Mouse (Mus musculus) kidney, embryonic 14.5 days (tissue): ENCODE data around the gene Washc3. TPM values are rescaled to one million over a fixed set of nuclear protein-coding genes. Genes with fewer than 3 reads are reported as not detected.

ENCODE experiments used
- ATAC-seq: fragments of 200-750 bp; cut with Nextera tagmentation; 2 replicates; pipeline ENCODE4 v1.8.0; 2017; ENCODE audit warnings: moderate number of reproducible peaks, mild to moderate bottlenecking, moderate TSS enrichment, moderate library complexity; ENCODE audit not compliant: low FRiP score, low TSS enrichment
- H3K27ac ChIP-seq: fragments of 300-500 bp; sonication (generic); 2 replicates; pipeline ENCODE4 v1.5.1; 2014; ENCODE audit warnings: low read depth, mild to moderate bottlenecking, low read length, moderate library complexity, mixed read lengths
- H3K27me3 ChIP-seq: fragments of 300-500 bp; sonication (generic); 2 replicates; pipeline ENCODE4 v1.6.1; 2014; ENCODE audit warnings: mild to moderate bottlenecking, low read length; ENCODE audit not compliant: control insufficient read depth, insufficient read depth
- H3K36me3 ChIP-seq: fragments of 300-500 bp; sonication (generic); 2 replicates; pipeline ENCODE4 v1.6.1; 2014; ENCODE audit warnings: low read length, mixed read lengths; ENCODE audit not compliant: control insufficient read depth, insufficient read depth
- H3K4me1 ChIP-seq: fragments of 300-500 bp; sonication (generic); 2 replicates; pipeline ENCODE4 v1.6.1; 2014; ENCODE audit warnings: low read length, mixed read lengths; ENCODE audit not compliant: control insufficient read depth, insufficient read depth
- H3K4me2 ChIP-seq: fragments of 300-500 bp; sonication (generic); replicated peaks from 2 replicates; pipeline ENCODE4 v1.6.1; 2014; ENCODE audit warnings: low read depth, mild to moderate bottlenecking, low read length
- H3K4me3 ChIP-seq: fragments of 300-500 bp; sonication (generic); 2 replicates; pipeline ENCODE4 v1.5.1; 2014; ENCODE audit warnings: mild to moderate bottlenecking, low read length
- H3K9ac ChIP-seq: fragments of 300-500 bp; sonication (generic); 2 replicates; pipeline ENCODE4 v1.6.1; 2014; ENCODE audit warnings: low read depth, mild to moderate bottlenecking, low read length, moderate library complexity
- H3K9me3 ChIP-seq: fragments of 300-500 bp; sonication (generic); 2 replicates; pipeline ENCODE4 v1.6.1; 2016; ENCODE audit warnings: low read length; ENCODE audit not compliant: control insufficient read depth
- WGBS: fragments of 180-500 bp; shearing (Covaris S2); extraction: QIAGEN DNeasy Blood & Tissue Kit; methylation state at CpG from one replicate; pipeline ENCODE4 v1.1.7; 2014; 5-methylcytosine and 5-hydroxymethylcytosine counted together
- polyA plus RNA-seq: library from polyadenylated mRNA; unstranded; fragments of >200 nt; fragmentation: Nextera tagmentation; extraction: Ambion mirVana; gene quantifications from 2 replicates; pipeline ENCODE4 v1.2.1, GENCODE M21; 2014

Washc3 gene
- polyA plus RNA-seq, 1 experiment from 2014 or later = 60.1 TPM

DNA sequence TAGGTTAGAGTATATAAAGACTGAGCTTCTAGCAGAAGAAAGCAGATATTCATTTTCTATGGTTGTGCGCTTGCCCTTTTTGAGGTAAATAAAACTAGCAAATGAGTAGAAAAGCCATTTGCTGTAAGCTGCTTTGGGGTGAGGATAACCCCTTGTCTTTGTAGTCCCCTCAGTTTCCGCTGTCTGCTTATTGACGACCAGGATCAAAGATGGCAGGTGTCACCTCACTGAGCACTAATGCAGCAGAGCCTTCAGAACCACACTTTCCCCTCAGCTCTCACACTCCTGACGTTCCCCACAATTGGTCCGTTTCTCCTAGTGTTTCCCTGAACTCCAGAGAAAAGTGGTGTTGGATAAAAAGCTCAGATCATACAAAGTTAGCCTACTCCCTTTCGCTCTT, 2.3 kb downstream of the Washc3 start:
- 83% methylated on average over 6 of the region's 6 CpGs for WGBS
- ATAC-seq = no peak

DNA sequence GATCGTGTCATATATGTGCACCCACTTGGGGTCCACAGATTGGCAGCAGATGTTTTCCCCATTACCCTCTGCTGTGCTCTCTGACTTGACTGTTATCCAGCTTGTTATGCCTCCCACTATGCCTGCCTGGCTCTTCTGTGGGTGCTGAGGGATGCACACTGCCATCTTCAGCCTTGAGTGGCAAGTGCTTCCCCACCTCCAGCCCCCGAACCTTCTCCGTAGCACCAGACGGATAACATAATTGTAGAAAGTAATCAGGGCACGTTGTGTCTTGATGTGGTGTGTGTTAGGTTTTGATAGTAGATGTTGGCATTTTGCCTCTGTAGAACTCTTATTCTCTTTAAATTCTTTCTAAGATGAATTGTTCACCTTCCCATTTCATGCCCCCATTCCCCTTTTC, 11.8 kb downstream of the Washc3 start:
- Histone ChIP-seq H3K9me3 (no peaks in the 10 kb centered on the region), H3K9ac (no peak overlapping the region), H3K27me3 (no peaks in the 10 kb centered on the region), H3K4me1 (no peaks in the 10 kb centered on the region), H3K4me2 (no peak overlapping the region), H3K27ac (no peak overlapping the region), H3K36me3 (no peaks in the 10 kb centered on the region), H3K4me3 (no peak overlapping the region)
- ATAC-seq = no peak
- WGBS = 94% methylated on average over 5 of the region's 5 CpGs

More for the DNA sequence above, 2.3 kb downstream of the Washc3 start:
- no peak overlapping the region for H3K4me2 ChIP-seq
- H3K4me3 ChIP-seq = no peak overlapping the region
- H3K4me1 ChIP-seq = no peaks in the 10 kb centered on the region
- no peaks in the 10 kb centered on the region; the same call in 1 of the 2 replicates for H3K36me3 ChIP-seq
- H3K27ac ChIP-seq = no peak overlapping the region
- no peaks in the 10 kb centered on the region for H3K27me3 ChIP-seq
- no peaks in the 10 kb centered on the region for H3K9me3 ChIP-seq
- H3K9ac ChIP-seq = no peak overlapping the region

- H3K36me3 ChIP-seq = peaks cover 3% of the 10 kb centered on the region; the same call in 1 of the 2 replicates
- no peak overlapping the region for H3K4me3 ChIP-seq
- H3K9me3 ChIP-seq = no peaks in the 10 kb centered on the region
- 94% methylated on average over 20 of the region's 20 CpGs for WGBS
- H3K4me1 ChIP-seq = no peaks in the 10 kb centered on the region
- no peak overlapping the region for H3K9ac ChIP-seq
- no peaks in the 10 kb centered on the region for H3K27me3 ChIP-seq
- H3K4me2 ChIP-seq = no peak overlapping the region
- no peak for ATAC-seq
- no peak overlapping the region for H3K27ac ChIP-seq
Observed at GRCm38 (mm10) chr10:88214800-88215514, 14.1 kb downstream of the Washc3 start.

DNA sequence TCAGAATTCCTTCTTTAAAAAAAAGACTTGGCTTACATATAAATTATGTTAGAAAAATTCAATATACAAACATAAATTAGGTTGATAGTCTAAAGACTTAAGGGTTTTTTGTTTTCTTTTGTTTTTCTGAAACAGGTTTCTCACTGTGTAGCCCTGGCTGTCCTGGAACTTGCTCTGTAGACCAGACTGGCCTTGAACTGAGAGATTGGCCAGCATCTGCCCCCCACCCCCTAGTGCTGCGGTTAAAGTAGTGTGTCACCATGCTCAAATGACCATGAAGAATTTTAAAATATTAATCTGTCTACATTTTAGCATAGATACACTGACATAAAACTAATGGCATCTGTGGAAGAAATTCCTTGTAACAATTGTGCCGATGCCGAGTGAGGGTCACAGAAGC, 17.3 kb downstream of the Washc3 start:
- no peak for ATAC-seq
- 95% methylated on average over 3 of the region's 3 CpGs for WGBS
- Histone ChIP-seq H3K4me3 (no peak overlapping the region), H3K9ac (no peak overlapping the region), H3K27ac (no peak overlapping the region), H3K36me3 (peaks cover 3% of the 10 kb centered on the region; the same call in 1 of the 2 replicates), H3K4me2 (no peak overlapping the region), H3K27me3 (no peaks in the 10 kb centered on the region), H3K4me1 (no peaks in the 10 kb centered on the region), H3K9me3 (no peaks in the 10 kb centered on the region)

DNA sequence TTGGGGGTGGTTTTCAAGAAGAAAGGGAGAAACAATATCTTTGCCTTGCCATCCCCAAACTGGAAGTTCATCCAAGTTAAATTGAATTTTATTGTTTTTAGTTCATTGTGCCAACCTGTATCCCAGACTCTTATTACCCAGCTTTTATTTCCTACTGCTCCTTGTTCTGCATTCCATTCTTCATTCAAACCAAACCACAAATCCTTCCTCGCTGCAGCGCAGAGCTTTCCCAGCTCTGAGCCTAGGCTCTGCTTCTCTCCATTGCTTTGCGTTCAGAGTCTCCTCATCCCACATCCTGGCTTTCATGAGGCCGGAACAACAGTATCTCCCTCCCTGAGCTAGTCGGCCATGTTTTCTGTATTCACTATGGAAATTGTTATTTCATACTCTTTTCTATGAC, 20.8 kb downstream of the Washc3 start:
- ATAC-seq = no peak
- Histone ChIP-seq H3K9ac (no peak overlapping the region), H3K4me2 (no peak overlapping the region), H3K9me3 (no peaks in the 10 kb centered on the region), H3K27me3 (no peaks in the 10 kb centered on the region), H3K27ac (no peak overlapping the region), H3K4me1 (no peaks in the 10 kb centered on the region), H3K4me3 (no peak overlapping the region), H3K36me3 (peaks cover 3% of the 10 kb centered on the region; the same call in 1 of the 2 replicates)
- 84% methylated on average over 5 of the region's 5 CpGs for WGBS

DNA sequence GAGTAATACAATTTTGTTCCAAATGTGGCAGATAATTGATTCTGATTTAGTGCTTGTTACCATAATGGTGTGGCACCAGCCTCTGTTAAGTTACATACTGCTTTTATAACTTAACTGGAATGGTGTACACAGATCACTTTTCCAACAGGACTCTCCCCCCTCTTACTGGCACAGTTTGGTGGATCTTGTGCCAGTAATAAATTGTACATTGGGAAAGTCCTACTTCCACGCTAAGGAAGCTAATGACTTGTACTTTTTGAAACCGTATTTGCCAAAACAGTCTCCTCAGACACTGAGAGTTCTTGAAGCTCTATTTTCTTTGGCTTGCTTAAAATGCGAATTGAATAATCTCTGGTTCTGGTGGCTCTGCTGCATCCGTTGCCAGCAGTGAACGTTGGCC, 24.5 kb downstream of the Washc3 start:
- ATAC-seq = no peak
- H3K4me3 ChIP-seq = no peak overlapping the region
- no peak overlapping the region for H3K27ac ChIP-seq
- no peaks in the 10 kb centered on the region for H3K9me3 ChIP-seq
- no peak overlapping the region for H3K9ac ChIP-seq
- H3K4me1 ChIP-seq = 0 out of 2 replicates have a peak, but pooled peaks cover 3% of the 10 kb centered on the region
- no peaks in the 10 kb centered on the region for H3K27me3 ChIP-seq
- H3K36me3 ChIP-seq = no peaks in the 10 kb centered on the region; the same call in 1 of the 2 replicates
- H3K4me2 ChIP-seq = no peak overlapping the region
- 78% methylated on average over 5 of the region's 5 CpGs for WGBS

GRCm38 (mm10) chr10:88227962-88228361, 27.1 kb downstream of the Washc3 start:
- Histone ChIP-seq H3K9me3 (no peaks in the 10 kb centered on the region), H3K36me3 (no peaks in the 10 kb centered on the region; the same call in 1 of the 2 replicates), H3K4me2 (no peak overlapping the region), H3K4me3 (no peak overlapping the region), H3K9ac (no peak overlapping the region), H3K4me1 (0 out of 2 replicates have a peak, but pooled peaks cover 3% of the 10 kb centered on the region), H3K27ac (no peak overlapping the region), H3K27me3 (no peaks in the 10 kb centered on the region)
- WGBS = 93% methylated on average over 2 of the region's 2 CpGs
- no peak for ATAC-seq

DNA sequence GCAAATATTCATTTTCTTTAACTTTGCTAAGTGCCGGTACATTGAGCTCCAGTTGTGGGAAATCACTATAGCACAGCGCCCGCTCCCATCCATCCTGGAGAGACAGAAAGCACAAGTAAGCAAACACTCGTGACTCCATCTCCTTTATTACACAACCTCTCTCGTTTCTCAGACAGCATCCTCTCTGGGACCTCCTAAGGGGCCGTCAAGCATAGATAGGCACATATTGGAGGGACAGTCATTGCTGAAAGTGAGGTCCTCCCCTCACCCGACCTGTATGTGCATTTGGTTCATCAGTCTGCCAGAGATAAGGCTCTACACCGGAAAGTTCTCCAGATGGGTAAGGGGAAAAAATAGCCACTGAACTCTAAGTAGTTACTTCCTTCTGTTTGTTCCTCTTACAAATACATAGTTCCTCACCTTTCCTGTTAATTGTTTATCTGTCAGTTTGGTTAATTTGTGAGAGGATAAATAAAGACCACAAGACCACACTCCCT, 27.7 kb downstream of the Washc3 start:
- H3K4me1 ChIP-seq = 0 out of 2 replicates have a peak, but pooled peaks cover 3% of the 10 kb centered on the region
- no peak overlapping the region for H3K4me3 ChIP-seq
- no peak for ATAC-seq
- H3K36me3 ChIP-seq = no peaks in the 10 kb centered on the region; the same call in 1 of the 2 replicates
- H3K4me2 ChIP-seq = no peak overlapping the region
- WGBS = 78% methylated on average over 8 of the region's 8 CpGs
- H3K27me3 ChIP-seq = no peaks in the 10 kb centered on the region
- no peak overlapping the region for H3K27ac ChIP-seq
- no peak overlapping the region for H3K9ac ChIP-seq
- no peaks in the 10 kb centered on the region for H3K9me3 ChIP-seq

DNA sequence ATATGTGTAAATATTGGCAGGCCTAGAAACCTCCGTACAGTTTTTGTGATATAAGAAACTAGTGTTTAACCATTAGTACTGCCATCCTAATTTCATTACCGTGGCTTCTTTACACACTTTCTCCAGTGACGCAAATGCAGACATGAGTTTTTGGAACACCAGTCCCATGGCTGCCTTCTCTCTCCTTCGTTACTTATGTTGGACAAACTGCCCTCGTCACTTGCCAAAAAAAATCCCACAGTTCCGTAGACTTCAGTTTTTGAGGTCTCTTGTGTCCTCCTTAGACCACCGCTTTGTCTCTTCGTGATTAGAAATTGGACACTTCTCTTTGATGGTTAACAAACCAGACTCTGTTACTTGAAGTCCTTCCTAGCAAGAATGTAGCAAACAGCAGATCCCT, 30.8 kb downstream of the Washc3 start:
- Histone ChIP-seq H3K36me3 (peaks cover 8% of the 10 kb centered on the region; the same call in 1 of the 2 replicates), H3K4me3 (no peak overlapping the region), H3K9me3 (no peaks in the 10 kb centered on the region), H3K4me1 (0 out of 2 replicates have a peak, but pooled peaks cover 3% of the 10 kb centered on the region), H3K27ac (no peak overlapping the region), H3K4me2 (no peak overlapping the region), H3K27me3 (no peaks in the 10 kb centered on the region), H3K9ac (no peak overlapping the region)
- no peak for ATAC-seq
- 66% methylated on average over 8 of the region's 8 CpGs for WGBS
